Mouse (Mus musculus) hindbrain, embryonic 15.5 days (tissue): ENCODE data around the gene Dstn. TPM values are rescaled to one million over a fixed set of nuclear protein-coding genes. Genes with fewer than 3 reads are reported as not detected.

ENCODE experiments used
- ATAC-seq: fragments of 200-750 bp; cut with Nextera tagmentation; 2 replicates; pipeline ENCODE4 v1.8.0; 2017; ENCODE audit warnings: low read depth, moderate number of reproducible peaks, moderate TSS enrichment; ENCODE audit not compliant: low FRiP score
- H3K27ac ChIP-seq: fragments of 300-500 bp; sonication (generic); replicated peaks from 2 replicates; pipeline ENCODE4 v1.5.1; 2015; ENCODE audit warnings: mild to moderate bottlenecking, inconsistent platforms
- H3K27me3 ChIP-seq: fragments of 300-500 bp; sonication (generic); 2 replicates; pipeline ENCODE4 v1.6.1; 2015; ENCODE audit warnings: control low read depth, inconsistent platforms
- H3K36me3 ChIP-seq: fragments of 300-500 bp; sonication (generic); 2 replicates; pipeline ENCODE4 v1.6.1; 2015; ENCODE audit warnings: control low read depth, inconsistent platforms
- H3K4me1 ChIP-seq: fragments of 300-500 bp; sonication (generic); replicated peaks from 2 replicates; pipeline ENCODE4 v1.6.1; 2015; ENCODE audit warnings: control low read depth, inconsistent platforms
- H3K4me2 ChIP-seq: fragments of 300-500 bp; sonication (generic); 2 replicates; pipeline ENCODE4 v1.6.1; 2015; ENCODE audit warnings: moderate library complexity, mild to moderate bottlenecking, inconsistent platforms
- H3K4me3 ChIP-seq: fragments of 300-500 bp; sonication (generic); 2 replicates; pipeline ENCODE4 v1.5.1; 2015; ENCODE audit warnings: mild to moderate bottlenecking, inconsistent platforms
- H3K9ac ChIP-seq: fragments of 300-500 bp; sonication (generic); 2 replicates; pipeline ENCODE4 v1.6.1; 2015; ENCODE audit warnings: inconsistent platforms
- H3K9me3 ChIP-seq: fragments of 300-500 bp; sonication (generic); 2 replicates; pipeline ENCODE4 v1.6.1; 2016; ENCODE audit warnings: control low read depth, inconsistent platforms
- WGBS: fragments of 180-500 bp; shearing (Covaris S2); methylation state at CpG from one replicate; pipeline ENCODE4 v1.1.7; 2015; 5-methylcytosine and 5-hydroxymethylcytosine counted together
- polyA plus RNA-seq: library from polyadenylated mRNA; unstranded; fragments of >200 nt; fragmentation: Nextera tagmentation; extraction: Ambion mirVana; gene quantifications from 2 replicates; pipeline ENCODE4 v1.2.1, GENCODE M21; 2015

Gene Dstn
- 399 and 431 TPM in 2 replicates for polyA plus RNA-seq

DNA sequence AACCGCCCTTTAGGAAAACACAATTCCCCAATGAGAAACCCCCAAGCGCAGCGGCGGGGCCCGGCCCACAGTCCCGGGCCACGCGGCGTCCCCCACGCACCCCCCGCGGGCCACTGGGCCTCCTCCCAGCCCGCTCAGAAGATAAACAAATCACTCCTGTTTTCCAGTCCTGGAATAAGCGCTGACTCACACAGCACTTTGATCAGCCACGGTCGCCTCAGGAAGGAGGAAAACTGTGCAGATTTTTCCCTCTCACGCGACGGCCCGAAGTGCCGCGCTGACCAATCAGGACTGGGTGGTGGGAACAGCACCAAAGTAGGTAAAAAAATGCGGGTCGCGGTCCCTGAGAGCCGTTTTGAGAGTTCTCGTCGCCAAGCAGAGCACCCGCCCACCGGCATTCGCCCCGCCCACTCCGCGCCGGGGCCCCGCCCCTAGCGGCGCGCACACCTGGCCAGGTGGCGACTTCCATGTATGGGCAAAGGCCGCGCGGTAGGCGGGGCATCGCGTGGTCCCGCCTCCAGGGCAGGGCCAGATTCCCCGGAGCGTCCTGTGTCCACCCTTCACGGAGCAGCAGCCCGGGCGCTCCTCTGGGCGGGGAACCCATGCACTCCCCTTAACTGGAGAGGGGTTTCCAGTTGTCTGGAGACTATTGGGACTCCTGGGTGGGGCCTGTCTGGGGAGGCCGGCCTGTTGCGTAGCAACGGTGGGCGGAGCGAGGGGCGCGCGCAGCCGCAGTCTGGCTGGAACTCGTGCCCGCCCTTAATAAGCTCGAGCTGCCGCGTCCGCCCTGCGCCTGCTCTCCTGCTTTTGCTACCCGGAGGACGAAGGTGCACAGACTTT is at the start of gene Dstn:
Dstn (plus strand) TSS at position 561 of the 840 bp plus-strand sequence.
- peaks cover 36% of the 10 kb centered on the region for H3K4me1 ChIP-seq
- H3K4me2 ChIP-seq, result peak within 1 kb of the TSS; percentile 71
- peak within 1 kb of the TSS; percentile 98 for H3K27ac ChIP-seq
- H3K9me3 ChIP-seq, result no peaks in the 10 kb centered on the region
- no peaks in the 10 kb centered on the region for H3K27me3 ChIP-seq
- H3K9ac ChIP-seq, result peak within 1 kb of the TSS; percentile 96
- under 1% methylated on average over 71 of the region's 71 CpGs for WGBS
- peak; percentile 96 for ATAC-seq
- peak within 1 kb of the TSS; percentile 91 for H3K4me3 ChIP-seq
- H3K36me3 ChIP-seq, result no peaks in the 10 kb centered on the region

DNA sequence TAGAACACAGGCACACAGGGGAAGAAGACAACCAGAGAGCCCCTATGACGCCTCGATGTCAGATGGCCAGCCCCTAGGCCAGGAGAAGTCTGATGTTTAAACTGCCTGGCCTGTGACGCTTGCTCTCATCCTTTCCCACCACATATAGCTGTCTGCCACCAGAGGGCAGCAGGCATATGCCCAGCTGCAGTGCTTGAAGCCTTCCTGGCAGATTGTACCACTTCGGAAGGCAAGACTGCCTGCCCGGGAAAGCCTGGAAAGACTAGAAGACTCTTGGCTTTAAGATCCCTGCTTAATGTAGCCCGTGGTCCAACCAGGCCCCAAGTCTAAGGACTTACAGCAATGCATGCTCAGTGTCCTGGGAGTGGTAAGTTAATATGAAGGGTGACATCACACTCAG is 47.8 kb upstream of the Dstn start:
- Histone ChIP-seq H3K4me1 (peaks cover 10% of the 10 kb centered on the region), H3K36me3 (no peaks in the 10 kb centered on the region), H3K27me3 (no peaks in the 10 kb centered on the region), H3K9me3 (no peaks in the 10 kb centered on the region), H3K27ac (no peak overlapping the region), H3K4me3 (no peak overlapping the region), H3K4me2 (no peak overlapping the region), H3K9ac (no peak overlapping the region)
- 10% methylated on average over 6 of the region's 6 CpGs for WGBS
- peak; percentile 53; the same call in 1 of the 2 replicates for ATAC-seq

DNA sequence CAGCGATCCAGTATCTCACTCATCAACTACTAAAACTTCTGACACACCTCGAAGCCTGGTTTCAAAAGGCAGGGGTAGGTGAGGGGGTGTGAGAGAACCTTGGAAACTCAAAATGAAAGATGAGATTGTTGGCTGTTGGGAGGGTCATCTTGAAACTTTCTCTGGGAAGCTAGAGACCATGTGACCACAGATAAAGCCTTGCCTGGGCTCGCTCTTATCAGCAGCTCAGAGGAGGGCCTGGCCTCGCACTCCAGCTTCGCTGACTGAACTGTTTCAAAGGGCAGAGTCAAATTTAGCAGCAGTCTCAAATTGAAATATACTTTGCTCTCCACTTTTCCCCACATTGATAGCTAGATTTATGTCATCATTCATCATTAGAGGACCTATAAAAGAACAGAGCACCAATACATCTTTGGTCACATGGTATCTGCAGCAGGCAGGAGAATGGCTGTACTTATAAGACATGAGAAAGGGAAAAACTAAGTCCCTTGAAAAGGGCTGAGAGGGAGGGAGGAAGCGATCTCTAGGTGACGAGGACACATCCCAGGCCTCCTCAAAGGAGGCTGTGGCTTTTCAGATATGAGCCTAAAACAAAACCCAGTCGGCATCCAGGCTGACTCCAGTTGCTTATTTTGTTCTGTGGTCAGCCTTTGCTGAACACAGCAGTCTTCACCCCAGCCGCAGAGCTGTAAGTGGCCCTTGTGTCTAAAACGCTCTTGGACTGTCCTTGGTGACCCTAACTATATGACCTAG is 44.0 kb upstream of the Dstn start:
- no peaks in the 10 kb centered on the region for H3K9me3 ChIP-seq
- 79% methylated on average over 10 of the region's 10 CpGs for WGBS
- no peaks in the 10 kb centered on the region for H3K36me3 ChIP-seq
- no peak overlapping the region for H3K4me2 ChIP-seq
- H3K27ac ChIP-seq, result no peak overlapping the region
- no peaks in the 10 kb centered on the region for H3K4me1 ChIP-seq
- H3K9ac ChIP-seq, result no peak overlapping the region
- H3K4me3 ChIP-seq, result no peak overlapping the region
- H3K27me3 ChIP-seq, result no peaks in the 10 kb centered on the region
- no peak for ATAC-seq

DNA sequence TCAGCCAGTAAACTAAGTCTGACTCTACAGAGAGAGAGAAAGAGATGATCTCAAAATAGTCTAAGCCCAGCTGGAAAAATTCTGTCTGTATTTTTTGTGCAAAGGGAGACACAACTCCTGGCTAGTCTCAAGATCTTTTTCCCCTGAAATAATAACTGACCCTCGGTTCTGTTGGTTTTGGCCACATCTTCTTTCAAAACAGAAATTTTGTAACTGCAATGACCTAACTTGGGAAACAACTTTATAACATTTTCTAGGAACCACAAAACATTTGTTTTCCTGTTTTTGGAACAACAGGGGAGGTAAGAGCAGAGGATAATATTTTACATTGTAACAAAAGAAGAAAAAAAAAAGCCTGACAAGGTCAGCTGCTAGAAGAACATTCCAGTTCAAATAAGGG is 39.1 kb upstream of the Dstn start:
- WGBS, result 64% methylated on average over 1 of the region's 1 CpGs
- H3K27ac ChIP-seq, result no peak overlapping the region

DNA sequence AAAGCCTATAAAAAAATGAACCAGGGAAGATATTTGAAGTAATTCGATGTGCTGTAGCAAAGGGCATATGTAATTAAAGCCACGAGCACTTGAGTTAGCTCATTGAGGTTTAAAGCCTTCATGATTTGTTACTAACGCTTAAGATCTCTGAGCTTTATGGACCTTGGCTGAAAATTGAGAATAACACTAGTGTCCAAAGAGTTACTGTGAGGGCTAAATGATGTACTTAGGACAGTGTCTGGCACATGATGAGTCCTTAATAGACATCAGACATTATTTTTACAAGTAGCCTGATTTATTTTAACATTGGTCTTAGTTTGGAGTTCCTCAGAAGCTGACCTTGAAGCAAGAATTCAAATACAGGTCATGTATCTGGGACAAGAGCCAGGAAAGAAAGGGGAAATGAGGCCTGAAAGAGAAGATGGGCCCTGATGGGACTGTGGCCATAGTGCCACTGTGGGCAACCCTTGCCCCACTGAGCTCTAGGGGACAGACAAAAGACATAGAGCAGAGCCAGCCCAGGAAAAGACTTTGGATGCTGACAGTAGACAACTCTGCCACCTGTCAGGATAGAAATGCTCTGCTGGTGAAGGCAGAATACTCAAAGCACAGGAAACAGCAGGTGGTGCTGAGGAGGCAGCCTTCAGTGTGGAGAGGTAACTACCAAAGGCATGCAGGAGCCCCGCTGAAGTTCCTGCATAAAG is 38.0 kb upstream of the Dstn start:
- no peak overlapping the region for H3K9ac ChIP-seq
- H3K4me3 ChIP-seq, result no peak overlapping the region
- no peaks in the 10 kb centered on the region for H3K4me1 ChIP-seq
- H3K4me2 ChIP-seq, result no peak overlapping the region
- no peaks in the 10 kb centered on the region for H3K27me3 ChIP-seq
- no peak for ATAC-seq
- no peaks in the 10 kb centered on the region for H3K9me3 ChIP-seq
- 68% methylated on average over 4 of the region's 4 CpGs for WGBS
- no peak overlapping the region for H3K27ac ChIP-seq
- H3K36me3 ChIP-seq, result no peaks in the 10 kb centered on the region

More for the DNA sequence above, 39.1 kb upstream of the Dstn start:
- no peaks in the 10 kb centered on the region for H3K9me3 ChIP-seq
- H3K4me3 ChIP-seq, result no peak overlapping the region
- ATAC-seq, result no peak
- H3K4me1 ChIP-seq, result no peaks in the 10 kb centered on the region
- H3K9ac ChIP-seq, result no peak overlapping the region
- H3K4me2 ChIP-seq, result no peak overlapping the region
- H3K36me3 ChIP-seq, result no peaks in the 10 kb centered on the region
- H3K27me3 ChIP-seq, result no peaks in the 10 kb centered on the region

DNA sequence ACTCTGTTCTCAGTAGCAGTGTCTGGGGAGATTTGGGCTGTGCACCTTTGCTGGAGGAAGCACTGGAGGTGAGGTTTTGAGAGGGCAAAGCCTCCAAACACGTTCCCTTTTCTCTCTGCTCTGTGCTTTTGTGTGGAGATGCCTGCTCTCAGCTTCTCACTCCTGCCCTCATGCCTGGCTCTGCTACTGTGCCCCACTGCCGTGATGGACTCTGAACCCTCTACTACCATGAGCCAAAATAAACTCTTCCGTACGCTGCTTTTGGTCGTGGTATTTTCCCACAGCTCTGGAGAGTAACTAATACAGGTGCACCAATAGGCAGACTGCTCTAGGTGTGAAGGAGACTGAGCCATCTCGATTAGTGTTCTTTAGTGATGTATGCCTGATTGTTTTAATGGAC is 35.8 kb upstream of the Dstn start:
- no peaks in the 10 kb centered on the region for H3K4me1 ChIP-seq
- no peak overlapping the region for H3K4me3 ChIP-seq
- WGBS, result 89% methylated on average over 6 of the region's 6 CpGs
- H3K27ac ChIP-seq, result no peak overlapping the region
- H3K4me2 ChIP-seq, result no peak overlapping the region
- H3K27me3 ChIP-seq, result no peaks in the 10 kb centered on the region
- H3K9me3 ChIP-seq, result no peaks in the 10 kb centered on the region
- ATAC-seq, result no peak
- H3K9ac ChIP-seq, result no peak overlapping the region
- no peaks in the 10 kb centered on the region for H3K36me3 ChIP-seq

DNA sequence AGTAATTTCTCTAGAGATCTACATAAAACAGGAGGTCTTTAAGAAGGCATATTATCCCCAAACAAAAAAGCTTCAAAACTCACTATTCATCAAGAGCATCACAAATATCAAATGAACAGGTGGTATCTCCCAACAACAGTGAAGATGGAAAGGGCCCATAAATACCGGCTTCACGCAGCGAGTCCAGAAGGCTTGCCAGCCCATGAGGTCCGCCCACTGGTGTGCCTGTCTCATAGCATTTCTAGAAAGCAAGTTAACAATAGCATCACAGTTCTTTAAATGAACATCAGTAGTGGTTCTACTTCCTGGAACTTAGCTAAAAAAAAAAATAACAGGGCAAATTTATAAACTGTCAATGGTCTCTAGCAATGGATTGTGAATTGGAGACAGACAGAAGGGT is 33.1 kb upstream of the Dstn start:
- no peaks in the 10 kb centered on the region for H3K36me3 ChIP-seq
- no peaks in the 10 kb centered on the region for H3K27me3 ChIP-seq
- no peak overlapping the region for H3K4me3 ChIP-seq
- WGBS, result 89% methylated on average over 4 of the region's 4 CpGs
- no peak overlapping the region for H3K4me2 ChIP-seq
- no peak overlapping the region for H3K9ac ChIP-seq
- no peaks in the 10 kb centered on the region for H3K4me1 ChIP-seq
- no peak overlapping the region for H3K27ac ChIP-seq
- ATAC-seq, result no peak
- no peaks in the 10 kb centered on the region for H3K9me3 ChIP-seq

DNA sequence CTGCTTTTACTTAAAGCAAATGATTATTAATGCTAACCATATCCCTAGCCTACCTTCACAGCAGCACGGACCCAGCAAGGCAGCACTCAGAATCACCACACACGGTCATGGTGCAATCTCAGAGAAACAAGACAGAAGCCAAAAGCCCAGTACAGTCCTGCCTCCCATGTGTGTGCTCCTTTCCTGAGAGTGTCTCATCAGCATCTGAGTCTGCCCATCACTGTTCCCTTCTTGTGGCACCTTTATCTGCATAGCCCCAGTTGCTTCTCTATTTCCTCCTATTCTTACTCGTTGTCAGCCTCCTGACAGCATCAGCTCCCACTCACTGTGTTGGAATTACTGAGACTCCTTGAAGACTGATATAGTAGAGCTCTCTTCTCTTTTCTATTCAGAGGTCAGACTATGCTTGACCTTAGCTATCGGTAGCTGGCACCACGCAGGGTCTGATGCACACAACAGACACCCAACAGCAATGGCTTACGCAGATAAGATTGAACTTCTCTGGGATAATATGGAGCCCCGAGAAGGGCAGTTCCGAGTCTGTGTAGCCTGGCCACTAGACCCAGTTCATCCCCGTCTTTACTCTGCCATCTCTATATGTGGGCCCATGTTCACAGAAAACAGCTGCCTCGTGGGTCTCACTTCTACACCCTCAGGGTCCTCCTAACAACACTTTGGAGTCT is 32.4 kb upstream of the Dstn start:
- Histone ChIP-seq H3K4me3 (no peak overlapping the region), H3K4me1 (no peaks in the 10 kb centered on the region), H3K36me3 (no peaks in the 10 kb centered on the region), H3K4me2 (no peak overlapping the region), H3K9ac (no peak overlapping the region), H3K9me3 (no peaks in the 10 kb centered on the region), H3K27ac (no peak overlapping the region), H3K27me3 (no peaks in the 10 kb centered on the region)
- WGBS, result 83% methylated on average over 10 of the region's 10 CpGs
- no peak for ATAC-seq

DNA sequence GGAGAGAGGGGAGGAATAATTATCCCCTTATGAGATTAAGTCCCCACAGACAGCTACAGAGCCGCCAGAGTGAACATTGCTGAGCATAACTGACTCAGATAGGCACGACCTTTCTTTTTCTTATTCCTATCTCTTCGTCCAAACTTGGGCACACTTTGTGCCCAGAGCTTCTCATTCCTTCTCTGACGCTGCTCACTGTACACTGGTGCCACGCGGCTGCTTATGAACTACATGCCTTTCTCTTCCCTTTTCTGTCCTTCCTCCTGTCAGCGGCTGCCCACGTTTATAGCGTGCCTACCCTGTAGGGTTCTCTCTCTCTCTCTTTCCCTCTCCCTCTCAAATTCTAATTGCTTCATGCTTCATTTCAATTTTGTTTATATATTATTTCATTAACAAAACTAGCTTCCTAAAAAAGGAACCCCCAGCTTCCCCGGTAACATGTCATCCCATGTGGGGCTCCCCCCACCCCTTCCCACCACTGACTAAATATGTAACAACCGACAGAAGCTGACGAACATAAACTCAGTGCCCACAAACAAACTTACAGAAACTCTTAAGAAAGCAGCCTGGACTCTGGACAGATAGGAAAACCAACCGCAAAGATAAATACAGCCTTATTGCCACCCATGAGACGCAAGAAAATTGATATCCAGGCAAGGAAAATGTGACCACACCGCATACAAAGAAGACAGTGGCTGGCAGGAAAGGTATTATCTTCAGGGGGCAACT is 25.8 kb upstream of the Dstn start:
- Histone ChIP-seq H3K36me3 (no peaks in the 10 kb centered on the region), H3K4me2 (no peak overlapping the region), H3K4me3 (no peak overlapping the region), H3K27me3 (no peaks in the 10 kb centered on the region), H3K27ac (no peak overlapping the region), H3K4me1 (no peaks in the 10 kb centered on the region), H3K9ac (no peak overlapping the region), H3K9me3 (no peaks in the 10 kb centered on the region)
- no peak for ATAC-seq
- 86% methylated on average over 15 of the region's 15 CpGs for WGBS

DNA sequence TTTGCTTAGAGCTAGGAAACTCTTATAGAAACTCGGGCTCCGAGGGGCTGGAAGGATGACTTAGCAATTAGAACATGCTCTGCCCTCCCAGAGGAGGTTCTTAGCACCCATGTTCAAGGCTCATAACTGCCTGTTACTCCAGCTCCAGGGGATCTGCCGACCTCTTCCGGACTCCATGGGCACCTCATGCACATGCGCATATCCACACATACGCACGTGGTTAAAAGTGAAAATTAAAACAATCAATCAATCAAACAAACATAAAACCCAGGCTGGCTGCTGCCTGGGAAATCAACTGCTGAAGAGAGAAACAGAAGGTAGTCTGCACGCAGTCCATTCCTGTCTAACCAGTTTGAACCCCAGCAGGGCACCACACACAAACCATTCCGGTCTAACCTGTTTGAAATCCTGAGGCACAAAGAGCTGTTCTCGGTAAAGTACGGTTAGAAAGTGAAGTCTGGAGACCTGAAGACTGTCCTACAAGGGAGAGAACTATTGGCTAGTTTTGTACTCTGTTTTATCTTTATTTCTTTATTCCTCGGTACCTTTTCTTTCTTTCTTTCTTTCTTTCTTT is 25.2 kb upstream of the Dstn start:
- no peaks in the 10 kb centered on the region for H3K27me3 ChIP-seq
- ATAC-seq, result no peak

More for the DNA sequence above, 25.2 kb upstream of the Dstn start:
- Histone ChIP-seq H3K4me1 (no peaks in the 10 kb centered on the region), H3K27ac (no peak overlapping the region), H3K4me2 (no peak overlapping the region), H3K4me3 (no peak overlapping the region), H3K9ac (no peak overlapping the region), H3K9me3 (no peaks in the 10 kb centered on the region), H3K36me3 (no peaks in the 10 kb centered on the region)
- WGBS, result 63% methylated on average over 12 of the region's 12 CpGs
